Comparison of ENCODE assay signal across 20 mouse cellular contexts in genomic region chr1:85973468-85973877, GRCm38 (mm10). TPM values are rescaled to one million over a fixed set of nuclear protein-coding genes. Genes with fewer than 3 reads are reported as not detected.
"Had no signal": no experiment of that assay in that cellular context is flagged by ENCODE, and none has a peak within 500 bp of the region (broad histone marks: within the 10 kb centered on the region; RNA-seq: fewer than 3 reads in every experiment).

No protein-coding gene starts in this region.

- H3K27ac ChIP-seq: midbrain, embryonic 10.5 days; midbrain, embryonic 12.5 days; neural tube, embryonic 12.5 days; stomach, embryonic 15.5 days; stomach, postnatal 0 days had no signal

- H3K27me3 ChIP-seq: midbrain, embryonic 12.5 days; neural tube, embryonic 12.5 days; stomach, embryonic 15.5 days had no signal

- H3K9ac ChIP-seq: lung, embryonic 14.5 days; midbrain, embryonic 12.5 days; neural tube, embryonic 12.5 days; stomach, embryonic 15.5 days had no signal

- DNase-seq: lung, adult 18-20 months; lung, embryonic 14.5 days; lung, postnatal 10 days; lung, postnatal 4 days; midbrain, embryonic 14.5 days; right cerebral cortex, postnatal 14 days; thymus, adult 2 months; thymus, postnatal 25 days; thymus, postnatal 4 days had no signal

- H3K36me3 ChIP-seq: midbrain, embryonic 10.5 days; midbrain, embryonic 12.5 days; neural tube, embryonic 12.5 days; stomach, embryonic 15.5 days had no signal

- ATAC-seq: midbrain, embryonic 16.5 days had no signal

- H3K4me2 ChIP-seq: lung, embryonic 14.5 days; midbrain, embryonic 12.5 days; neural tube, embryonic 12.5 days; stomach, embryonic 15.5 days had no signal

- H3K9me3 ChIP-seq: midbrain, embryonic 10.5 days; midbrain, embryonic 12.5 days; neural tube, embryonic 12.5 days; stomach, embryonic 15.5 days had no signal

- H3K4me1 ChIP-seq: midbrain, embryonic 10.5 days; midbrain, embryonic 12.5 days; neural tube, embryonic 12.5 days; stomach, embryonic 15.5 days had no signal

- H3K4me3 ChIP-seq: midbrain, embryonic 10.5 days; midbrain, embryonic 12.5 days; myocyte; neural tube, embryonic 12.5 days; stomach, embryonic 15.5 days had no signal

RNA-seq across cellular contexts. Expression of gene Gpr55, which starts 12.7 kb away (rescaled TPM):
- polyA plus RNA-seq: lung, embryonic 14.5 days; lung, embryonic 16.5 days; midbrain, embryonic 10.5 days; myocyte had no signal

RNA-seq across cellular contexts. Expression of gene Spata3, which starts 43.1 kb away (rescaled TPM):
- polyA plus RNA-seq: lung, embryonic 14.5 days; lung, embryonic 16.5 days; midbrain, embryonic 10.5 days; myocyte; neural tube, embryonic 12.5 days; spleen, adult 2 months; stomach, embryonic 15.5 days; stomach, postnatal 0 days; urinary bladder, adult 2 months had no signal

RNA-seq across cellular contexts. Expression of gene 4933407L21Rik, which starts 45.2 kb away (rescaled TPM):
- polyA plus RNA-seq: liver, embryonic 16.5 days; lung, embryonic 14.5 days; myocyte had no signal
